ENCODE assay signal across 8 mouse cellular contexts in genomic region chrX:103821832-103822196, GRCm38 (mm10). TPM values are rescaled to one million over a fixed set of nuclear protein-coding genes. Genes with fewer than 3 reads are reported as not detected.
DNase-seq lines count a peak whose midpoint lies in the region; ATAC-seq and TF ChIP-seq lines count a peak whose summit lies in the region.

Slc16a2 (minus strand) TSS chrX:103821983.

- peak; percentile 34; the same call in 1 of the 2 replicates for TF ChIP-seq POLR2A in cerebellum, adult 2 months (IDR thresholded peaks at IDR 0.05; ENCODE audit: borderline replicate concordance, insufficient read depth, low read length)

- ATAC-seq in hindbrain, embryonic 11.5 days (ENCODE audit: low FRiP score): peak; percentile 93
- ATAC-seq in lung, postnatal 0 days: peak; percentile 90

- DNase-seq in ES-E14 (ENCODE audit: low read depth, low spot score): no peak
- DNase-seq in cerebellum, adult 2 months: peak; percentile 65 to 70
- peak in 1 of 2 experiments; percentile 49 for DNase-seq in frontal cortex, adult 2 months (ENCODE audit: extremely low spot score in 1 of 2, low spot score in 1 of 2)
- DNase-seq in hindbrain, embryonic 11.5 days (ENCODE audit: low spot score): peak; percentile 79
- peak; percentile 49 to 50 for DNase-seq in layer of hippocampus, postnatal 14 days (ENCODE audit: low spot score in 2 of 2)
- DNase-seq in lung, postnatal 0 days (ENCODE audit: low spot score): peak; percentile 87
- peak; percentile 15 for DNase-seq in ovary, postnatal 14 days (ENCODE audit: low spot score)
- DNase-seq in thymus, postnatal 36 days: peak; percentile 28 to 35

- no peak within 1 kb of the TSS for H3K9ac ChIP-seq in ES-E14 (ENCODE audit: insufficient read depth, low read depth, low read length, poor library complexity, severe bottlenecking)
- peak within 1 kb of the TSS; percentile 44 for H3K9ac ChIP-seq in hindbrain, embryonic 11.5 days (ENCODE audit: low read depth, low read length)
- 0 out of 2 replicates have a peak within 1 kb of the TSS, but pooled peaks have one; percentile 23 for H3K9ac ChIP-seq in lung, postnatal 0 days (replicated peaks; ENCODE audit: low read depth)

- in situ Hi-C loops in ES-E14 (cut with MboI; ENCODE audit: low sequenced_read_pairs in 2 of 2, unreplicated experiment in 2 of 2): no loop called here

- no peaks in the 10 kb centered on the region; a peak in 1 of 4 replicates for H3K4me1 ChIP-seq in ES-E14 (ENCODE audit: control insufficient read depth in 2 of 2, insufficient read depth in 2 of 2, low read length in 2 of 2, poor library complexity in 1 of 2)
- no peaks in the 10 kb centered on the region for H3K4me1 ChIP-seq in cerebellum, adult 2 months (ENCODE audit: control insufficient read depth, insufficient read depth, low read length)
- no peaks in the 10 kb centered on the region for H3K4me1 ChIP-seq in hindbrain, embryonic 11.5 days (replicated peaks; ENCODE audit: control insufficient read depth, insufficient read depth, low read length)
- no peaks in the 10 kb centered on the region for H3K4me1 ChIP-seq in lung, postnatal 0 days (ENCODE audit: insufficient read depth, low read depth, low read length)

- no peak for TF ChIP-seq CTCF in cerebellum, adult 2 months (IDR thresholded peaks at IDR 0.05; ENCODE audit: borderline replicate concordance, insufficient read depth, low read depth, low read length)
- TF ChIP-seq CTCF in lung, postnatal 0 days (IDR thresholded peaks at IDR 0.05): no peak

- no peaks in the 10 kb centered on the region for H3K27me3 ChIP-seq in cerebellum, adult 2 months (ENCODE audit: control insufficient read depth, insufficient read depth, low read length)
- H3K27me3 ChIP-seq in hindbrain, embryonic 11.5 days (ENCODE audit: control insufficient read depth, insufficient read depth, low read length): peaks cover 43% of the 10 kb centered on the region
- H3K27me3 ChIP-seq in lung, postnatal 0 days (replicated peaks; ENCODE audit: insufficient read depth, low read length): no peaks in the 10 kb centered on the region

- WGBS in cerebellum, adult 2 months: 11% methylated on average over 7 of the region's 17 CpGs
- 19% methylated on average over 16 of the region's 17 CpGs for WGBS in hindbrain, embryonic 11.5 days
- 13% methylated on average over 12 of the region's 17 CpGs for WGBS in lung, postnatal 0 days

- no peak for TF ChIP-seq EP300 in lung, postnatal 0 days (IDR thresholded peaks at IDR 0.05)

- no peak within 1 kb of the TSS for H3K27ac ChIP-seq in ES-E14 (ENCODE audit: insufficient read depth, low read depth, low read length, poor library complexity, severe bottlenecking)
- H3K27ac ChIP-seq in cerebellum, adult 2 months (ENCODE audit: insufficient read depth, low read length): peak within 1 kb of the TSS; percentile 47; the same call in 1 of the 2 replicates
- peak within 1 kb of the TSS; percentile 36; the same call in 1 of the 2 replicates for H3K27ac ChIP-seq in hindbrain, embryonic 11.5 days (ENCODE audit: low read depth, low read length)
- peak within 1 kb of the TSS; percentile 89 for H3K27ac ChIP-seq in lung, postnatal 0 days (ENCODE audit: low read length)

- no peaks in the 10 kb centered on the region for H3K9me3 ChIP-seq in ES-E14 (ENCODE audit: control insufficient read depth, insufficient read depth, low read depth, low read length)
- H3K9me3 ChIP-seq in hindbrain, embryonic 11.5 days (ENCODE audit: control insufficient read depth, low read length): no peaks in the 10 kb centered on the region
- no peaks in the 10 kb centered on the region for H3K9me3 ChIP-seq in lung, postnatal 0 days (ENCODE audit: low read length)

- H3K4me2 ChIP-seq in hindbrain, embryonic 11.5 days (replicated peaks; ENCODE audit: low read depth, low read length): peak within 1 kb of the TSS; percentile 74
- H3K4me2 ChIP-seq in lung, postnatal 0 days (replicated peaks; ENCODE audit: low read depth, low read length): peak within 1 kb of the TSS; percentile 75

- H3K36me3 ChIP-seq in ES-E14 (ENCODE audit: control insufficient read depth, insufficient read depth, low read length, poor library complexity, severe bottlenecking): no peaks in the 10 kb centered on the region
- no peaks in the 10 kb centered on the region for H3K36me3 ChIP-seq in hindbrain, embryonic 11.5 days (ENCODE audit: control insufficient read depth, insufficient read depth, low read length)
- no peaks in the 10 kb centered on the region for H3K36me3 ChIP-seq in lung, postnatal 0 days (ENCODE audit: insufficient read depth, low read length)

- H3K4me3 ChIP-seq in ES-E14 (ENCODE audit: insufficient read depth in 1 of 2, low read depth in 1 of 2, low read length in 2 of 2, poor library complexity in 1 of 2, severe bottlenecking in 1 of 2): peak within 1 kb of the TSS; percentile 52 to 76
- H3K4me3 ChIP-seq in cerebellum, adult 2 months (replicated peaks; ENCODE audit: insufficient read depth, low read depth, low read length): peak within 1 kb of the TSS; percentile 71
- H3K4me3 ChIP-seq in hindbrain, embryonic 11.5 days (ENCODE audit: low read depth, low read length): peak within 1 kb of the TSS; percentile 42
- peak within 1 kb of the TSS; percentile 49 for H3K4me3 ChIP-seq in lung, postnatal 0 days (ENCODE audit: low read depth, low read length)

TF ChIP-seq in ES-E14, 5 proteins besides CTCF, POLR2A, EP300 and RAD21:
- TF ChIP-seq ZNF384 (IDR thresholded peaks at IDR 0.05; ENCODE audit: low read depth, low read length): no peak
- no peak for TF ChIP-seq HCFC1 (IDR thresholded peaks at IDR 0.05; ENCODE audit: borderline replicate concordance, insufficient read depth, low read length)
- no peak for TF ChIP-seq ZC3H11A (IDR thresholded peaks at IDR 0.05; ENCODE audit: borderline replicate concordance, low read depth, low read length)
- TF ChIP-seq MAFK (IDR thresholded peaks at IDR 0.05; ENCODE audit: insufficient read depth, low read depth, low read length): no peak
- TF ChIP-seq CHD2 (IDR thresholded peaks at IDR 0.05; ENCODE audit: low read depth, low read length): no peak

RNA-seq across cellular contexts. Expression of gene Slc16a2, which starts in this region (rescaled TPM):
- 1.5 and 2.2 TPM in 2 replicates for total RNA-seq in ES-E14 (2012; rRNA removed)
- polyA plus RNA-seq in cerebellum, adult 2 months (2012; rRNA removed): 12.3 and 12.8 TPM in 2 replicates
- polyA plus RNA-seq in frontal cortex, adult 2 months (2012; rRNA removed): 27.3 and 29.7 TPM in 2 replicates
- polyA plus RNA-seq in hindbrain, embryonic 11.5 days (2014; fragmentation: Nextera tagmentation; extraction: Ambion mirVana): 12.7 and 14.7 TPM in 2 replicates
- total RNA-seq in layer of hippocampus, postnatal 14 days (2021): 10 to 100 TPM; 65.9 to 76.3 TPM
- 20.4 and 21.4 TPM in 2 replicates for polyA plus RNA-seq in lung, postnatal 0 days (2015; fragmentation: Nextera tagmentation; extraction: Ambion mirVana)

Comparison
In these comparisons a context has a peak if more than half of its experiments do, and no peak if none do; other contexts are left out.
1. RNA of gene Slc16a2 (total RNA-seq): 65.9 to 76.3 TPM in layer of hippocampus, postnatal 14 days; 1.5 to 2.2 TPM in ES-E14; every median in the first group is over 10 times any median in the second.
2. Peak in every context shown above with its lines, with median percentiles within 50 percentile points of each other: H3K4me3 ChIP-seq.